Mouse (Mus musculus) layer of hippocampus, postnatal 14 days (tissue): ENCODE measurements around the gene Prm3. TPM values are rescaled to one million over a fixed set of nuclear protein-coding genes. Genes with fewer than 3 reads are reported as not detected.

Experiments used
- DNase-seq, 2 experiments: peaks; one replicate each; pipeline ENCODE4 v3.0.0; 2021 to 2022; ENCODE audit warnings: low spot score in 2 of 2, mixed read lengths in 1 of 2
- long read RNA-seq, 2 experiments: library from polyadenylated mRNA; stranded (forward); transcript quantifications; one replicate each; pipeline ENCODE4 v2.0.0; 2021
- total RNA-seq, 2 experiments: library from RNA; stranded (reverse); gene quantifications; 2 replicates each; pipeline ENCODE4 v1.2.3; 2021

The Prm3 gene
- total RNA-seq = not detected
- long read RNA-seq, experiment 1 = 0 reads
- long read RNA-seq, experiment 2 = 0 reads

- DNase-seq = no peak
These were observed at the start of gene Prm3 for GRCm38 (mm10) chr16:10790702-10791101. Prm3 (minus strand) TSS chr16:10790914.

DNA sequence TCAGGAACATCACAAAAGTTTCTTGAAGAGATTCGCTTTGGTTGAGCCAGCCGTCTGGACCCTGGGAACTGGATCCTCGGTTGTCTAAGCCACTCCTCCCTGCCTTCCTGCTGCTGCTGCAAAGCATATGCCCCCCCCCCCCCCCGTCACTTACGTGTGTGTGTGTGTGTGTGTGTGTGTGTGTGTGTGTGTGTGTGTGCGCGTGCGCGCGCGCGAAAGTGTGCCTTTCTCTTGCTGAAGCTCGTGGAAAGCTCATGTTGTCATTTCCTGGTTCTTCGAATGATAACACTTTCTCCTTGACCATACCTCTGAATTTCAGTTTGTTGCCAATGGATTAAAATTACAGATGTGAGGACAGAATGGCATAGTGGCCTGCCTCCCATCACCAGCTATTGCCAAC, 49.3 kb upstream of the Prm3 start:
- no peak for DNase-seq

- no peak for DNase-seq
These were observed 48.0 kb upstream of the Prm3 start for GRCm38 (mm10) chr16:10838487-10839245.

DNA sequence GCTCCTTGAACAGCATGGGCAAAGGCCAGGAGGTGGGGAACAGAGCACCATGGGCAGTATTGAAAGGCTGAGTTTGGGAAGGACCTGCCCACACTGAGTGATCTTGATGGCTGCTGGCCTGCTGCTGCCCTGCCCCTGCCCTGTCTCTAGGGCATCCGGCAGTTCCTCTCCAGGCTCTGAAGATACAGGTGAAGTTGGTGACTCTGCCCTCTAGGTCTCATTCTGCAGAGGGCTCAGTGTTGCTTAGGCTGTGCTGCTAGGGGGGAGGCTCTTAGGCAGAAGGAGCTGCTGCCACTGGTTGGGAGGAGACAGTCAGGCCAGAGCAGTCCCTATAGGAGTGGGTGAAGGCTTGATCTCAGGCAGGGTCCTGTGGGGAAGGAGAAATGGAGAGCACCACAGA, 47.2 kb upstream of the Prm3 start:
- DNase-seq = no peak

DNA sequence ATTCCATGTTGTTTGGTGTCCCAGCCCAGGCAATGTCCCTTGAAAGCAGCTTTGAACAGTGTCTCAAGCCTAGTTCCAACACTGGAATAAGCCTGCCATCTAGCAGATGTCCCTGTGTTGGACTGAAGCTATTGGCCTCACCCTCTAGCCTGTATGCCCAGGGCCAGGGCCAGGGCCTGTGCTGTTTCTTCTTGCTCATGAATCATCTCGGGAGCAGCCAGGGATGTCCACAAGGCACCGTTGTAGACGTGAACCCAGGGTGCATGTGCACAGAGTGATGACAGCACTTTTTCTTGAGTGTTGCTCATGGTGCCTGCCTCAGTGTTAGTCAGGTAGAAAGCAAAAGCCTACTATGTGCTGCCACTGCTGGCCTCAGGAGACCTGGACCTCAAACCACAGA, 46.5 kb upstream of the Prm3 start:
- DNase-seq = no peak

DNA sequence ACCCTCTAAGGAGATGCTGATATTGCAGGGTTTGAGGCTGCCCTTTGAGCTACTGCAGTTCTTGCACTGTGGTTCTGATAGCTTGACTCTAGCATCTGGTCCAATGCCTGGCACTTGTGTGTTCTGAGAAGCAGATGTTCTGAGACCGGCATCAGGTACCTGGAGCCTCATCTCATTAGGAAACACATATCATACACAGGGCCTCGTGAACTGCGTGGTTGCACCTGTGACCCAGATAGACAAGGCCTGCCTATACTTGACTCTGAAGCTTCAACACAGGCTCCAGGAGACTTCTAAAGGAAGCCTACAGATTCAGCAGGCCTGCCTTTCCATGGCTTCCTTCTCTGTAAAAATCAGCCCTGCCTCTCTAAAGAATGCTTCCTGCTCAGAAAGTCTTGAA, 45.7 kb upstream of the Prm3 start:
- no peak for DNase-seq

- DNase-seq = peak; percentile 70 to 82
These were observed 44.3 kb upstream of the Prm3 start, which contains the start of gene Rmi2 for GRCm38 (mm10) chr16:10834911-10835587. Rmi2 (plus strand) TSS chr16:10835059.

GRCm38 (mm10) chr16:10834542-10834910, 43.8 kb upstream of the Prm3 start:
- no peak for DNase-seq

DNA sequence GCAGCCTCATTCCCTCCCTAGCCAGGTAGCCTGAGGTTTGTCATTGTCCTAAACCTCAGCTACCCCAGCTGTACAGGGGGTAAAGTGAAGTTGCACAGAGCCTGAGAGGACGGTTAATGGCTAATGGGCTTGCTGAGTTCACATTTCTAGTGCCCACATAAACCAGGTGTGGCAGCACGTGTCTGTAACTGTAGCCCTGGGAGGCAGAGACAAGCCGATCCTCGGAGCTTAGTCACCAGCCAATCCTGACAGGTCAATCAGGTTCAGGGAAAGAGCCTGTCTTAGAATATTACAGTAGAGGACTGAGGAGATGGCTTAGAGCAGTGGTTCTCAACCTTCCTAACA, 37.7 kb upstream of the Prm3 start:
- DNase-seq = no peak

DNA sequence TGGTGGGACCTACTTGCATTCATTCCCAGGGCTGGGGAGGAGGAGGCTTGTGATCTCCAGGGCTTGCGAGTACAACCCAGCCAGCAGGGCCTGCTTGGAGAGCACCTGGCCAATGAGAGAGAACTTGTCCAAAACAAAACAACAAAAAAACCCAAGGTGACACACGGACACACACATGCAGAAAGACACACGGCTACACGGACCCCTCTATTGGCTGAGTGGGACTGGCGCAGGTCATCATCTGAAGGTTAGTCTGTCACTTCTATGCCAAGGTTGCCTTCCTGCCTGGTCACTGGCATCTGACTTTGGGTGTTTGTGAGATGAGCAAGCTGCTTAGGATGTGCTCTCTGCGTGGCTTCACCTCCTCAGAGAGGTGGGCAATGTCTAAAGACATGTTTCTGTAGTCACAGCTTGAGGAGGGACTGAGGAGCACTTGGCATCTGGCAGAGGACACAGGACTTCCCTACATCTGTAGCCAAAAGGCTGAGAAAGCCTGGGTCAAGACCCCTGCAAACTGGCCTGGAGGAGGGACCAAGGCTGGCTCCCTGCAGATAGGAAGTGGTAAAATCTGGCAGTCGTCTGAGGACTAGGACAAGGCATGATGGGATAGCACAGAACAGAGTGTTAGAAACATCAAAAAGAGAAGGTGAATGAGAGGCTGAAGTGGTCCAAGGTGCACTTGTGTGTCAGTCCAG, 37.2 kb upstream of the Prm3 start:
- DNase-seq = no peak

GRCm38 (mm10) chr16:10827269-10827668, 36.6 kb upstream of the Prm3 start:
- no peak for DNase-seq

DNA sequence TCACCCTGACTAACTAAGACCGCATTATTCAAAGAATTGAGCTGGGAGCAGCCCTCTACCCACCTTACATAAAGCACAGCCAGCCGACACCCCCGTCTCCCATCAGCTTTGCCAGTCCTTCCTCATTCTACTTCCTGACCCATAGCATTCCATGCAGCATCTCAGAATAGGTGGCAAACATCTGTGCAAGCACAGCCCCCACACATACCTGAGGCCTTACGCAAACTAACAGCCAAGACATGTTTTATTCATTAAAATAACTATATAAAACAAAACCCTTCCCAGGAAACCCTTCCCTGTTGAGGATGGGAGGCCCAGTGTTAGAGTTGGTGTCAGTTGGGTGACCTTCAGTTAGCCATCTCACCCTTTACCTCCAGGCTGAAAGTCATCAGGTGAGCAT, 35.1 kb upstream of the Prm3 start:
- no peak for DNase-seq

DNA sequence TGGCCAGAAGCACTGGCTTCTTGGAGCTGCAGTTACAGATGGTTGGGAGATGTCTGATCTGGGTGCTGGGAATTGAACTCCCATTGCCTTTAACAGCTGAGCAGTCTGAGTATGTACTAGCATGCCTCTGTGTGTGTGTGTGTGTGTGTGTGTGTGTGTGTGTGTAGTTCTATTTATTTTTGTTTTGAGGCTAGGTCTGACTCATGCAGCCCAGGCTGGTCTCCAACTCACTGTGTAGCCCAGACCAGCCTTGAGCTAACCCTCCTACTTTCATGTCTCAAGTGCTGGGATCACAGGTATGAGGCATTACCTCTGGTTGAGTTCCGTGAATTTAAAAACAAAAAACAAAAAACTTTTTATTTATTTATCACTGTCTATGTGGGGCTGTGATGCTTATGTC, 33.8 kb upstream of the Prm3 start:
- no peak for DNase-seq

GRCm38 (mm10) chr16:10821387-10821786, 30.7 kb upstream of the Prm3 start:
- no peak for DNase-seq

- no peak for DNase-seq
These were observed 29.3 kb upstream of the Prm3 start for GRCm38 (mm10) chr16:10819966-10820365.

- no peak for DNase-seq
These were observed 27.9 kb upstream of the Prm3 start for GRCm38 (mm10) chr16:10818579-10819135.

- DNase-seq = no peak
These were observed 24.1 kb upstream of the Prm3 start for GRCm38 (mm10) chr16:10814864-10815263.

DNA sequence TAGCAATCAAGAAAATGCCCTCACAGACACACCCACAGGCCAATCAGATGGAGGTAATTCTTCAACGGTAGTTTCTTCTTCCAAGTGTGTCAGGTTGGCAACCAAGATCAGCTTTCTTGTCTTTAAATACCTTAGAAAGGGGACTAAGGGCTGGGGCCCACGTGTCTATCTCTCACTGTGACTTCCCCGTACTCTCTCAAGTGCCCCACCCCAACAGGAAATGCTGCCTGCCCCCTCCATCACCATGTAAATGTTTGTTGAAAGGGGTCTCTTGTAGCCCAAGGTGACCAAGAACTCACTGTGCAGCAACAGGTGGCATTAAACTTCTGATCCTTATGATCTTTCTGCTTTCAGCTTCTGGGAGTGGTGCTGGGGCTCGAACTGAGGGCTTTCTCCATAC, 23.0 kb upstream of the Prm3 start:
- no peak for DNase-seq

GRCm38 (mm10) chr16:10812865-10813371, 22.2 kb upstream of the Prm3 start, which contains the start of gene Gm11172:
Gm11172 (plus strand) TSS chr16:10812915.
- DNase-seq = no peak

DNA sequence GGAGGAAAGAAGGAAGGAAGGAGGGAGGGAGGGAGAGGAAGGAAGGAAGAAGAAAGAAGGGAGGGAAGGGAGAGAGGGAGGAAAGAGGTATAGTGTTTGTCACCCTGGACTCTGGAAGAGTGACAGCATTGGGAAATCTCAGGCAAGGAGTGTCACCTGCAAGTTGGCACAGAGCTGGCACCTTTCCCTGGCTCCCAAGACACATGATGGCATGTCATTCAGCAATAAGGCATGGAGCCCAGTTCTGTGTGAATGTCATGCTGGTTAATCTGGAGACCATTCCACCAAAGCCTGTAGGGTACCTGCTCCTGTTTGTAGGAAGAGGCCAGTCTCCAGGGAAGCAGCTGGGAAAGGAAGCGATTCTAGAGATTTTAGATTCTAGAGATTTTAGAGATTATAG, 19.7 kb upstream of the Prm3 start:
- no peak for DNase-seq

GRCm38 (mm10) chr16:10805789-10806527, 15.2 kb upstream of the Prm3 start, which contains the start of gene Prm1:
Prm1 (minus strand) TSS chr16:10805839.
- no peak for DNase-seq
